ENCODE assay signal across 13 mouse cellular contexts in the genomic region with DNA sequence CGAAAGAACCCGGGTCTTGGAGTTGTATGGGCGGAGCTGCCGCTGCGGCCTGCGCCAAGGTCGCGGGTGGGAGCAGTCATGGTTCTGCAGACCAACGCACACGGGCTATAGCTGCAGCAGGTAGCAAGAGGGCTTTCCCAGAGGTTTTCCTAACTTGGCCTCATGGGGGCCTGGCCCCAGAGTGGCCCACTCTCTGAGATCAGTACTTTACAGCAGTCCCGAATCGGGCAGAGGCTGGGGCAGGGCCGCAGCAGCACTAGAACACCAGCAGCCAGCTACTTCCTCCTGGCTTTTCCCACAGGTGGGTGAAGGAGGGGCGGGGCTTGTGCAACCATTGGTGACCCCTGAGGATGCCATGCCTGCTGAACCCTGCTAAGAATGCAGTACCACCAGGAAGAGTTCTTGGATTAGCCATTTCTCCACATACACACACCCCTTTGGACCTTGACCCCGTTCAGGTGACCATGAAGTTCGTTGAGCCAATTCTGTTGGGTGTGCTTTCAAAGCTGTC. TPM values are rescaled to one million over a fixed set of nuclear protein-coding genes. Genes with fewer than 3 reads are reported as not detected.
DNase-seq lines count a peak whose midpoint lies in the region; ATAC-seq and TF ChIP-seq lines count a peak whose summit lies in the region.
"Had no signal": no experiment of that assay in that cellular context is flagged by ENCODE, and none has a peak within 500 bp of the region (broad histone marks: within the 10 kb centered on the region; RNA-seq: fewer than 3 reads in every experiment).

No protein-coding gene starts in this region.

- H3K9me3 ChIP-seq in stomach, embryonic 14.5 days (ENCODE audit: control insufficient read depth, low read depth, low read length) = no peaks in the 10 kb centered on the region
- H3K9me3 ChIP-seq: heart, embryonic 13.5 days; limb, embryonic 12.5 days had no signal

- no peak for DNase-seq in left cerebral cortex, adult 2 months (ENCODE audit: extremely low spot score in 1 of 2, low spot score in 2 of 2)
- no peak for DNase-seq in left cerebral cortex, adult 11 months (ENCODE audit: low spot score)
- peak; percentile 65 to 70 for DNase-seq in adrenal gland, postnatal 36 days
- DNase-seq in kidney, postnatal 10 days = peak; percentile 89
- no peak for DNase-seq in left cerebral cortex, postnatal 36 days (ENCODE audit: low spot score in 2 of 2)
- no peak for DNase-seq in left cerebral cortex, postnatal 14 days (ENCODE audit: low spot score in 2 of 2)
- no peak for DNase-seq in ovary, adult 18-20 months (ENCODE audit: low spot score)

- H3K27me3 ChIP-seq in stomach, embryonic 14.5 days (ENCODE audit: control insufficient read depth, insufficient read depth, low read length) = peaks cover 14% of the 10 kb centered on the region

- H3K4me3 ChIP-seq in left cerebral cortex, adult 2 months = no peak overlapping the region; the same call in 1 of the 2 replicates
- peak overlapping the region; percentile 2; the same call in 1 of the 2 replicates for H3K4me3 ChIP-seq in stomach, embryonic 14.5 days (ENCODE audit: low read depth, low read length)
- H3K4me3 ChIP-seq: heart, embryonic 13.5 days; limb, embryonic 12.5 days; myocyte had no signal

- intact Hi-C loops in left cerebral cortex, adult 2 months (cut with DNase I) = no loop called here
- intact Hi-C loops in left cerebral cortex, postnatal 36 days (cut with DNase I) = no loop called here
- intact Hi-C loops in left cerebral cortex, postnatal 14 days (cut with DNase I) = no loop called here

- H3K4me2 ChIP-seq in stomach, embryonic 14.5 days (replicated peaks; ENCODE audit: low read depth, low read length) = peak overlapping the region; percentile 23
- H3K4me2 ChIP-seq: heart, embryonic 13.5 days; limb, embryonic 12.5 days had no signal

- no peak overlapping the region for H3K9ac ChIP-seq in stomach, embryonic 14.5 days (replicated peaks; ENCODE audit: low read depth, low read length)
- H3K9ac ChIP-seq: heart, embryonic 13.5 days; limb, embryonic 12.5 days had no signal

- peak overlapping the region; percentile 30; the same call in 1 of the 2 replicates for H3K27ac ChIP-seq in left cerebral cortex, adult 2 months
- H3K27ac ChIP-seq in stomach, embryonic 14.5 days (ENCODE audit: low read length) = peak overlapping the region; percentile 66
- H3K27ac ChIP-seq: heart, embryonic 13.5 days; hindbrain, postnatal 0 days; limb, embryonic 12.5 days; macrophage had no signal

- no peaks in the 10 kb centered on the region for H3K36me3 ChIP-seq in stomach, embryonic 14.5 days (ENCODE audit: control insufficient read depth, insufficient read depth, low read length)
- H3K36me3 ChIP-seq: heart, embryonic 13.5 days; limb, embryonic 12.5 days had no signal

- TF ChIP-seq CTCF in left cerebral cortex, adult 2 months (IDR thresholded peaks at IDR 0.05) = no peak

- H3K4me1 ChIP-seq in stomach, embryonic 14.5 days (ENCODE audit: control insufficient read depth, insufficient read depth, low read length) = peaks cover 20% of the 10 kb centered on the region; the same call in 1 of the 2 replicates

- WGBS in stomach, embryonic 14.5 days = 27% methylated on average over 16 of the region's 16 CpGs

- ATAC-seq in stomach, embryonic 14.5 days (ENCODE audit: insufficient number of reproducible peaks, insufficient read depth, low FRiP score, low read depth) = peak; percentile 28; the same call in 1 of the 2 replicates
- ATAC-seq: hindbrain, postnatal 0 days had no signal

RNA-seq across cellular contexts. Expression of a gene that starts 4.4 kb away (rescaled TPM):
- total RNA-seq in left cerebral cortex, adult 2 months (2021) = 100 to 1,000 TPM; 202 to 214 TPM
- total RNA-seq in adrenal gland, postnatal 36 days (2021) = 10 to 100 TPM; 13.2 to 14.8 TPM
- 2.8 and 4.0 TPM in 2 replicates for polyA plus RNA-seq in stomach, embryonic 14.5 days (2014; fragmentation: Nextera tagmentation; extraction: Ambion mirVana)
- total RNA-seq in left cerebral cortex, postnatal 36 days (2021) = 100 to 1,000 TPM; 183 to 206 TPM
- 10 to 100 TPM; 88.0 to 89.5 TPM for total RNA-seq in left cerebral cortex, postnatal 14 days (2021)

RNA-seq across cellular contexts. Expression of a gene that starts 8.3 kb away (rescaled TPM):
- total RNA-seq in left cerebral cortex, adult 2 months (2021) = 10 to 100 TPM; 10.0 to 12.5 TPM
- total RNA-seq in adrenal gland, postnatal 36 days (2021) = 1 to 10 TPM; 6.3 to 6.9 TPM
- 14.0 and 14.6 TPM in 2 replicates for polyA plus RNA-seq in stomach, embryonic 14.5 days (2014; fragmentation: Nextera tagmentation; extraction: Ambion mirVana)
- 10 to 100 TPM in 1 of 2 experiments, 1 to 10 TPM in 1; 9.7 to 11.3 TPM for total RNA-seq in left cerebral cortex, postnatal 36 days (2021)
- total RNA-seq in left cerebral cortex, postnatal 14 days (2021) = 1 to 10 TPM; 7.7 to 8.3 TPM

RNA-seq across cellular contexts. Expression of a gene that starts 8.3 kb away (rescaled TPM):
- total RNA-seq in left cerebral cortex, adult 2 months (2021) = 1 to 10 TPM; 7.9 to 8.7 TPM
- total RNA-seq in adrenal gland, postnatal 36 days (2021) = 10 to 100 TPM; 11.4 to 12.9 TPM
- polyA plus RNA-seq in stomach, embryonic 14.5 days (2014; fragmentation: Nextera tagmentation; extraction: Ambion mirVana) = 17.1 and 17.9 TPM in 2 replicates
- 1 to 10 TPM; 7.7 to 8.9 TPM for total RNA-seq in left cerebral cortex, postnatal 36 days (2021)
- 1 to 10 TPM; 7.3 to 8.0 TPM for total RNA-seq in left cerebral cortex, postnatal 14 days (2021)

RNA-seq across cellular contexts. Expression of a gene that starts 26.3 kb away (rescaled TPM):
- 100 to 1,000 TPM in 1 of 2 experiments, 10 to 100 TPM in 1; 96.3 to 106 TPM for total RNA-seq in left cerebral cortex, adult 2 months (2021)
- 100 to 1,000 TPM; 199 to 232 TPM for total RNA-seq in adrenal gland, postnatal 36 days (2021)
- 65.7 and 66.6 TPM in 2 replicates for polyA plus RNA-seq in stomach, embryonic 14.5 days (2014; fragmentation: Nextera tagmentation; extraction: Ambion mirVana)
- 100 to 1,000 TPM in 1 of 2 experiments, 10 to 100 TPM in 1; 97.9 to 102 TPM for total RNA-seq in left cerebral cortex, postnatal 36 days (2021)
- 10 to 100 TPM; 78.1 to 85.2 TPM for total RNA-seq in left cerebral cortex, postnatal 14 days (2021)

RNA-seq across cellular contexts. Expression of a gene that starts 29.3 kb away (rescaled TPM):
- 10 to 100 TPM; 35.7 to 39.7 TPM for total RNA-seq in left cerebral cortex, adult 2 months (2021)
- 10 to 100 TPM; 28.1 to 31.2 TPM for total RNA-seq in adrenal gland, postnatal 36 days (2021)
- polyA plus RNA-seq in stomach, embryonic 14.5 days (2014; fragmentation: Nextera tagmentation; extraction: Ambion mirVana) = 87.8 and 89.8 TPM in 2 replicates
- 10 to 100 TPM; 39.5 to 42.1 TPM for total RNA-seq in left cerebral cortex, postnatal 36 days (2021)
- 10 to 100 TPM; 40.4 to 41.9 TPM for total RNA-seq in left cerebral cortex, postnatal 14 days (2021)

Comparison
In these comparisons a context has a peak if more than half of its experiments do, and no peak if none do; other contexts are left out.
1. DNase-seq: peak in adrenal gland, postnatal 36 days (2 of 2) and kidney, postnatal 10 days (single experiment); none in left cerebral cortex, adult 2 months (0 of 2), left cerebral cortex, adult 11 months (single experiment), left cerebral cortex, postnatal 36 days (0 of 2), left cerebral cortex, postnatal 14 days (0 of 2) and ovary, adult 18-20 months (single experiment).
2. RNA of a gene that starts 4.4 kb away (total RNA-seq): 202 to 214 TPM in left cerebral cortex, adult 2 months, 183 to 206 TPM in left cerebral cortex, postnatal 36 days and 88.0 to 89.5 TPM in left cerebral cortex, postnatal 14 days; 13.2 to 14.8 TPM in adrenal gland, postnatal 36 days; every median in the first group is over 4 times any median in the second.